Mouse (Mus musculus) CH12.LX (cell line): Measurements from ENCODE around the gene Ednra. TPM values are rescaled to one million over a fixed set of nuclear protein-coding genes. Genes with fewer than 3 reads are reported as not detected.

Experiments
- DNase-seq: peaks from one replicate; pipeline ENCODE4 v3.0.0-alpha.2; 2013; ENCODE audit errors: extremely low read depth
- H3K27ac ChIP-seq: 2 replicates; pipeline ENCODE4 v1.5.1; 2012; ENCODE audit warnings: low read depth, mild to moderate bottlenecking, control low read depth, moderate library complexity; ENCODE audit not compliant: insufficient read depth
- H3K27me3 ChIP-seq: replicated peaks from 2 replicates; pipeline ENCODE3; 2012; ENCODE audit warnings: inconsistent platforms
- H3K36me3 ChIP-seq, 2 experiments: replicated peaks in 1 of 2; 2 replicates each; pipeline versions ENCODE3 to v1.6.1; 2012; ENCODE audit warnings: inconsistent platforms in 1 of 2, low read length in 1 of 2, mild to moderate bottlenecking in 1 of 2, mixed read lengths in 1 of 2, moderate library complexity in 1 of 2; ENCODE audit not compliant: control insufficient read depth in 1 of 2, insufficient read depth in 1 of 2
- H3K4me1 ChIP-seq, 2 experiments: 2 replicates each; pipeline ENCODE4 v1.6.1; 2012; ENCODE audit warnings: inconsistent platforms in 1 of 2, moderate library complexity in 1 of 2; ENCODE audit not compliant: insufficient read depth in 2 of 2, control insufficient read depth in 1 of 2
- H3K4me2 ChIP-seq: 2 replicates; pipeline ENCODE4 v1.6.1; 2012; ENCODE audit warnings: low read depth, mild to moderate bottlenecking, control low read depth; ENCODE audit not compliant: poor library complexity, insufficient read depth, severe bottlenecking
- H3K4me3 ChIP-seq, 3 experiments: fragments of 150-350 bp in 1 of 3; sonication (generic) in 1 of 3; replicated peaks in 1 of 3; 2 replicates each; pipeline versions ENCODE3 to v1.5.1; 2011 to 2012; ENCODE audit warnings: low read depth in 2 of 3, low read length in 2 of 3, mild to moderate bottlenecking in 2 of 3, moderate library complexity in 2 of 3, control low read depth in 1 of 3, improper control_type of control experiment in 1 of 3, inconsistent platforms in 1 of 3, mixed read lengths in 1 of 3; ENCODE audit not compliant: poor library complexity in 1 of 3
- H3K79me2 ChIP-seq: replicated peaks from 2 replicates; pipeline ENCODE4 v1.6.1; 2012; ENCODE audit warnings: mild to moderate bottlenecking, moderate library complexity; ENCODE audit not compliant: control insufficient read depth, poor library complexity, insufficient read depth, severe bottlenecking; ENCODE audit errors: extremely low read depth
- H3K9ac ChIP-seq: 2 replicates; pipeline ENCODE4 v1.6.1; 2012; ENCODE audit warnings: low read depth, mild to moderate bottlenecking, control low read depth, moderate library complexity; ENCODE audit not compliant: insufficient read depth
- H3K9me3 ChIP-seq: replicated peaks from 2 replicates; pipeline ENCODE3; 2012; ENCODE audit warnings: low read length, inconsistent platforms, mixed read lengths
- BHLHE40 ChIP-seq: IDR thresholded peaks from 2 replicates; pipeline ENCODE4 v1.6.1; 2011; ENCODE audit warnings: mild to moderate bottlenecking, low read depth, low read length, improper control_type of control experiment
- CHD1 ChIP-seq: IDR thresholded peaks from 2 replicates; pipeline ENCODE4 v1.6.1; 2012; ENCODE audit warnings: low read depth, low read length, improper control_type of control experiment, inconsistent platforms
- CHD2 ChIP-seq: IDR thresholded peaks from 2 replicates; pipeline ENCODE4 v1.6.1; 2011; ENCODE audit warnings: low read length, improper control_type of control experiment
- CTCF ChIP-seq, 2 experiments: IDR thresholded peaks in 1 of 2; conservative IDR thresholded peaks in 1 of 2; 2 replicates each; pipeline ENCODE4 v1.5.1; 2011 to 2012; ENCODE audit warnings: low read depth in 2 of 2, low read length in 2 of 2, improper control_type of control experiment in 1 of 2, inconsistent platforms in 1 of 2, mild to moderate bottlenecking in 1 of 2, moderate library complexity in 1 of 2
- ELF1 ChIP-seq: IDR thresholded peaks from 2 replicates; pipeline ENCODE4 v1.6.1; 2014; ENCODE audit warnings: low read depth, mild to moderate bottlenecking, inconsistent platforms, low read length, improper control_type of control experiment
- EP300 ChIP-seq: IDR thresholded peaks from 2 replicates; pipeline ENCODE4 v1.6.1; 2011; ENCODE audit warnings: low read length, improper control_type of control experiment
- ETS1 ChIP-seq: conservative IDR thresholded peaks from 2 replicates; pipeline ENCODE4 v1.6.1; 2012; ENCODE audit warnings: low read depth, mild to moderate bottlenecking, inconsistent platforms, low read length, improper control_type of control experiment, moderate library complexity
- GABPA ChIP-seq: IDR thresholded peaks from 2 replicates; pipeline ENCODE4 v1.6.1; 2012; ENCODE audit warnings: low read depth, low read length, improper control_type of control experiment, inconsistent platforms; ENCODE audit not compliant: insufficient replicate concordance
- HCFC1 ChIP-seq: IDR thresholded peaks from 2 replicates; pipeline ENCODE4 v1.6.1; 2012; ENCODE audit warnings: low read depth, mild to moderate bottlenecking, inconsistent platforms, low read length, improper control_type of control experiment
- IRF4 ChIP-seq: IDR thresholded peaks from 2 replicates; pipeline ENCODE4 v1.6.1; 2014; ENCODE audit warnings: low read depth, mild to moderate bottlenecking, inconsistent platforms, low read length, improper control_type of control experiment
- JUND ChIP-seq: conservative IDR thresholded peaks from 2 replicates; pipeline ENCODE4 v1.6.1; 2011; ENCODE audit warnings: low read depth, low read length, improper control_type of control experiment
- KAT2A ChIP-seq: IDR thresholded peaks from 2 replicates; pipeline ENCODE4 v1.6.1; 2012; ENCODE audit warnings: low read length, improper control_type of control experiment, inconsistent platforms; ENCODE audit not compliant: insufficient replicate concordance
- MAX ChIP-seq: IDR thresholded peaks from 2 replicates; pipeline ENCODE4 v1.6.1; 2011; ENCODE audit warnings: low read length, improper control_type of control experiment
- MAZ ChIP-seq: IDR thresholded peaks from 2 replicates; pipeline ENCODE4 v1.6.1; 2012; ENCODE audit warnings: low read depth, mild to moderate bottlenecking, inconsistent platforms, low read length, improper control_type of control experiment, moderate library complexity
- MEF2A ChIP-seq: IDR thresholded peaks from 2 replicates; pipeline ENCODE4 v1.6.1; 2014; ENCODE audit warnings: low read depth, mild to moderate bottlenecking, inconsistent platforms, low read length, improper control_type of control experiment, borderline replicate concordance
- MXI1 ChIP-seq: IDR thresholded peaks from 2 replicates; pipeline ENCODE4 v1.6.1; 2011; ENCODE audit warnings: mild to moderate bottlenecking, low read depth, low read length, improper control_type of control experiment
- NELFE ChIP-seq: IDR thresholded peaks from 2 replicates; pipeline ENCODE4 v1.6.1; 2011; ENCODE audit warnings: low read depth, low read length, improper control_type of control experiment
- NRF1 ChIP-seq: IDR thresholded peaks from 2 replicates; pipeline ENCODE4 v1.6.1; 2014; ENCODE audit warnings: low read depth, mild to moderate bottlenecking, inconsistent platforms, low read length, improper control_type of control experiment, moderate library complexity
- PAX5 ChIP-seq: IDR thresholded peaks from 2 replicates; pipeline ENCODE4 v1.6.1; 2012; ENCODE audit warnings: low read length, inconsistent platforms, mixed read lengths
- POLR2A ChIP-seq: IDR thresholded peaks from 2 replicates; pipeline ENCODE4 v1.6.1; 2011; ENCODE audit warnings: low read depth, mild to moderate bottlenecking, improper control_type of control experiment, low read length
- POLR2AphosphoS2 ChIP-seq: IDR thresholded peaks from 2 replicates; pipeline ENCODE4 v1.6.1; 2011; ENCODE audit warnings: low read depth, low read length, improper control_type of control experiment
- RAD21 ChIP-seq: IDR thresholded peaks from 2 replicates; pipeline ENCODE4 v1.6.1; 2011; ENCODE audit warnings: low read depth, mild to moderate bottlenecking, low read length, improper control_type of control experiment, moderate library complexity
- RCOR1 ChIP-seq: conservative IDR thresholded peaks from 2 replicates; pipeline ENCODE4 v1.6.1; 2012; ENCODE audit warnings: low read depth, mild to moderate bottlenecking, inconsistent platforms, low read length, improper control_type of control experiment
- SIN3A ChIP-seq: IDR thresholded peaks from 2 replicates; pipeline ENCODE4 v1.6.1; 2012; ENCODE audit warnings: low read length, improper control_type of control experiment, inconsistent platforms
- TBP ChIP-seq: conservative IDR thresholded peaks from 2 replicates; pipeline ENCODE4 v1.6.1; 2011; ENCODE audit warnings: low read depth, low read length, improper control_type of control experiment
- TCF12 ChIP-seq: IDR thresholded peaks from 2 replicates; pipeline ENCODE4 v1.6.1; 2014; ENCODE audit warnings: low read depth, mild to moderate bottlenecking, inconsistent platforms, low read length, improper control_type of control experiment
- USF1 ChIP-seq: IDR thresholded peaks from 2 replicates; pipeline ENCODE4 v1.6.1; 2014; ENCODE audit warnings: low read depth, mild to moderate bottlenecking, inconsistent platforms, low read length, improper control_type of control experiment
- USF2 ChIP-seq: conservative IDR thresholded peaks from 2 replicates; pipeline ENCODE4 v1.6.1; 2011; ENCODE audit warnings: low read depth, low read length, improper control_type of control experiment
- ZKSCAN1 ChIP-seq: IDR thresholded peaks from 2 replicates; pipeline ENCODE4 v1.6.1; 2012; ENCODE audit warnings: low read depth, inconsistent platforms, low read length, improper control_type of control experiment, borderline replicate concordance
- dilution Hi-C: fragments of 300-500 bp; cut with MboI; formaldehyde crosslinking; loops from 2 replicates; pipeline ENCODE4 v1.14.3; 2020; ENCODE audit warnings: low sequenced_read_pairs; ENCODE audit not compliant: extremely low pct_unique_long_range_greater_than_20kb, extremely low pct_ligation_motif_present
- in situ Hi-C: fragments of 300-500 bp; cut with MboI; formaldehyde crosslinking; loops from 3 replicates; pipeline ENCODE4 v1.14.3; 2019; ENCODE audit warnings: low sequenced_read_pairs, low pct_ligation_motif_present, low pct_unique_long_range_greater_than_20kb, mixed read lengths
- polyA plus RNA-seq: library from polyadenylated mRNA; unstranded; fragments of >175 nt; gene quantifications from 2 replicates; pipeline ENCODE4 v1.2.1, GENCODE M21; 2012; ENCODE audit warnings: low read depth; ENCODE audit not compliant: insufficient read length
- total RNA-seq, 2 experiments: library from RNA; depleted of rRNA; stranded (reverse); fragments of 300-350 nt in 1 of 2; fragments of >200 nt in 1 of 2; gene quantifications; 2 replicates each; pipeline ENCODE4 v1.2.3; 2012 to 2014

Gene Ednra
- total and polyA plus RNA-seq, 3 experiments: 0.08 to 0.09 TPM; not detected in 1

GRCm38 (mm10) chr8:77704768-77705167 lies 19.5 kb downstream of the Ednra start:
- peaks cover 3% of the 10 kb centered on the region for H3K9me3 ChIP-seq
- H3K4me2 ChIP-seq: no peak overlapping the region
- H3K27ac ChIP-seq: no peak overlapping the region
- DNase-seq: no peak
- H3K4me1 ChIP-seq: no peaks in the 10 kb centered on the region
- dilution Hi-C loops: no loop called here
- no peak overlapping the region for H3K9ac ChIP-seq
- no peaks in the 10 kb centered on the region for H3K79me2 ChIP-seq
- no peak overlapping the region for H3K4me3 ChIP-seq
- TF ChIP-seq USF1: no peak
- TF ChIP-seq HCFC1: no peak
- TF ChIP-seq MAX: no peak
- TF ChIP-seq GABPA: no peak
- TF ChIP-seq PAX5: no peak
- TF ChIP-seq JUND: no peak
- no peak for TF ChIP-seq IRF4
- TF ChIP-seq MXI1: no peak
- no peak for TF ChIP-seq TCF12
- no peak for TF ChIP-seq RAD21
- TF ChIP-seq ETS1: no peak
- TF ChIP-seq CHD2: no peak
- no peak for TF ChIP-seq EP300
- TF ChIP-seq USF2: no peak
- no peak for TF ChIP-seq NELFE
- no peak for TF ChIP-seq BHLHE40
- TF ChIP-seq NRF1: no peak
- no peak for TF ChIP-seq POLR2AphosphoS2
- H3K36me3 ChIP-seq: no peaks in the 10 kb centered on the region
- H3K27me3 ChIP-seq: no peaks in the 10 kb centered on the region
- in situ Hi-C loops: no loop called here

GRCm38 (mm10) chr8:77698028-77698427 lies 26.2 kb downstream of the Ednra start:
- no peak for DNase-seq
- TF ChIP-seq KAT2A: no peak
- no peak for TF ChIP-seq CHD1
- TF ChIP-seq MAZ: no peak
- TF ChIP-seq USF2: no peak
- TF ChIP-seq RAD21: no peak
- TF ChIP-seq CTCF (conservative IDR thresholded peaks at IDR 0.05 in 1 of 2, IDR thresholded peaks at IDR 0.05 in 1 of 2; ENCODE audit: low read depth in 2 of 2, low read length in 2 of 2): no peak
- TF ChIP-seq POLR2A: no peak
- no peak for TF ChIP-seq ELF1
- no peak for TF ChIP-seq TCF12
- no peak for TF ChIP-seq ZKSCAN1
- no peak for TF ChIP-seq MEF2A
- TF ChIP-seq RCOR1: no peak
- TF ChIP-seq TBP: no peak
- TF ChIP-seq JUND: no peak
- no peak for TF ChIP-seq GABPA
- TF ChIP-seq NRF1: no peak
- TF ChIP-seq NELFE: no peak
- TF ChIP-seq SIN3A: no peak
- TF ChIP-seq USF1: no peak
- no peak overlapping the region for H3K4me2 ChIP-seq
- no peak overlapping the region for H3K9ac ChIP-seq
- no peaks in the 10 kb centered on the region for H3K27me3 ChIP-seq
- H3K4me3 ChIP-seq: no peak overlapping the region
- H3K9me3 ChIP-seq: no peaks in the 10 kb centered on the region
- in situ Hi-C loops (no loop called here), dilution Hi-C loops (no loop called here)
- no peaks in the 10 kb centered on the region for H3K36me3 ChIP-seq
- H3K4me1 ChIP-seq: no peaks in the 10 kb centered on the region
- H3K79me2 ChIP-seq: no peaks in the 10 kb centered on the region
- H3K27ac ChIP-seq: no peak overlapping the region
